Mouse (Mus musculus) erythroblast, embryonic 14.5 days (primary cell): ENCODE measurements at regions not wholly inside any gene's neighbourhood (a gene's known extent, or its start where the extent isn't known, plus 50 kb on each side); places are given as distances from the start of the nearest gene placed in this dataset.
"Not testable (repeated sequence)": the region's sequence is repeated elsewhere in the genome, so short reads cannot be mapped to it uniquely, and the experiment has no call there.

Experiments
- GATA1 ChIP-seq: IDR thresholded peaks from 2 replicates; pipeline ENCODE4 v1.6.1; 2012; ENCODE audit warnings: low read length, inconsistent platforms, mixed read lengths
- TAL1 ChIP-seq: IDR thresholded peaks from 3 replicates; pipeline ENCODE4 v1.6.1; 2012; ENCODE audit warnings: low read length, inconsistent platforms, mixed read lengths

- TF ChIP-seq TAL1, GATA1: not testable (repeated sequence)
Observed at GRCm38 (mm10) chr14:53072502-53072901, 577.0 kb upstream of the Olfr1507 start.
